Mouse (Mus musculus): Measurements from ENCODE around the gene Elf2.
"Not testable (repeated sequence)": the region's sequence is repeated elsewhere in the genome, so short reads cannot be mapped to it uniquely, and the experiment has no call there.

The Elf2 gene

DNA sequence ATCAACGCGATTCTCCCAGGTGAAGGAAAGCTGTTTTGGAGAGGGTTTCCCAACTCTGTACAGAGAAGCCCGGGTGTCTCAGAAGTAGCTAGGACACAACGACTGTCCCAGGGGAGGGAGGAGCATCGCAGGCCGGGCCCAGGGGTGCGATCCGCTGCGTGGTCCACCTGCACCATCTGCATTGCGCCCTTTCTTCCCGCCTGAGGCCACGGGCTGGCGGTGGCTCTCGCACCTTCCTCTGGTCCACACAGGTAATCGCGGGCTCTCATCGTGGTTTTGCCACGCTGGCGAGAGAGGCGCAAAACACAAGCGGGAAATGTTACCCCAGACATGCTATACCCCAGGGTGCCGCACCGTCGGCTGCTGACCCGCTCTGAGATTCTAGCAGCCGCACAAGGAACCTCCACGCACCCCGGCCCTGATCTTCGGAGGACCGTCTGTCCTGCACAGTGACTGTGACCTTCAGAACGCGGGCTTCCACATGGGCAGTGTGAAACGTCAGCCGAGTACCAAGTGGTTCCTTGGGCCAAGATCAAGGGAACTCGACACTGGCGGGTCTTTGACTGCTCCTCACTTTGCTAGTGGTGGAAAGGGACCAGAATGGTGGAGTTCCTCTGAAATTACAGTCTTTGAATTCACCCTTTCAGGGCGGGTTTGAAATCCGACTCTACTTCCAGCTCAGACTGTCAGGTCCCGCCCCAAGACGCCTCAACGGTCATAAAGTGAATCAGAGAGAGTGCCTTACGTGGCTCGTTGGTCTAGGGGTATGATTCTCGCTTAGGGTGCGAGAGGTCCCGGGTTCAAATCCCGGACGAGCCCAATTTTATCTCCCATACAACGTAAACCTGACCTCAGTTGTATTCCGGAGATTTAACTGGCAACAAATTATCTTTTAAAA, 18.4 kb upstream of the Elf2 start:
- DNase-seq: peak; percentile 52 to 74

DNA sequence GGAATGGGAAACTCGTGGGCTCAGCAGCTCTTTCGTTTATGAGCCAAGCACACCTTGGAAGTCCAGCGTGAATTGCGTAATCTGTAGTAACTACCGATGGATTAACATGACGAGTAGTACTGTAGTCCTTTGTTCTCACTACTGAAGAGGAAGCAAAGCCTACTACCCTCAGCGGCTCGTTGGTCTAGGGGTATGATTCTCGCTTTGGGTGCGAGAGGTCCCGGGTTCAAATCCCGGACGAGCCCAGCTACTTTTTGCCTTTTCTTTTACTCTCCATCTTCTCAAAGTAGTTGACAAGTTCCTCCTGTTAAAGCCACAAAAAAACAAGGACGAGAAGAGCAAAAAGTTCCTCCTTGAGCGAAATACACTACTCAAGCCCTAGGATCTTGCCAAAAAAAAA, 17.7 kb upstream of the Elf2 start:
- peak; percentile 44 to 66 for DNase-seq

DNA sequence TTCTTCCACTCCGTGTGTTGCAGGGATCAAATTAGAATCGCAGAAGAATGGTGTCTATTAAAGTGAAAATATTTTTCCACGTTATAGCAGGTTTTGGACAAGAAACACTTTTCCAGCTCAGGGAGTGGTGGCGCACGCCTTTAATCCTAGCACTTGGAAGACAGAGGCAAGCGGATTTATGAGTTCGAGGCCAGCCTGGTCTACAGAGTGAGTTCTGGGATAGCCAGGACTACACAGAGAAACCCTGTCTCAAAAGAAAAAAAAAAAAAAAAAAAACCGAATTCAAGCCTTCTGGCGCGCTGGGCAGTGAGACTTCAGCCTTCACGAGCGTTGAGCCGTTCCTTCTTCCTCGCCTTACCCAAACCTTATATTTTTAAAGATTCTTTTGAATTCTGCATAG, 17.2 kb upstream of the Elf2 start:
- no peak for DNase-seq

DNA sequence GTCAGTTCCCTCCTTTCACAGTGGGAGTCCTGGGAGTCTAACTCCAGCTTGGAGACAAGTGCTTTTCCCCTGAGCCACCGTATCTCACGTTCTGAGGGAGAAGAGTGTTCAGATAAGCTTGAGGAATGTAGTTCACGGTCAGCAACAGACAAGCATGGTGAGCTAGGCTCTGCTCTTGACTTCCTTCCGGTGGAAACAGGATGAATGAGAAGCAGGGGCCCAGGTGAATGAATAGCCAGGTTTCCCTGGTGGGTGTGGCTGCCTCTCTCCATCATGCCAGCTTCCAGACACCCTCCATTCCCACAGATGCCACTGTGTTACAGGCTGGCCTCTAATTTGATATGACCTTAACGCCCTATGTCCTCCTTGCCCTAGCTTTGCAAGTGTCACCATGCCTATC, 16.6 kb upstream of the Elf2 start:
- no peak for DNase-seq

DNA sequence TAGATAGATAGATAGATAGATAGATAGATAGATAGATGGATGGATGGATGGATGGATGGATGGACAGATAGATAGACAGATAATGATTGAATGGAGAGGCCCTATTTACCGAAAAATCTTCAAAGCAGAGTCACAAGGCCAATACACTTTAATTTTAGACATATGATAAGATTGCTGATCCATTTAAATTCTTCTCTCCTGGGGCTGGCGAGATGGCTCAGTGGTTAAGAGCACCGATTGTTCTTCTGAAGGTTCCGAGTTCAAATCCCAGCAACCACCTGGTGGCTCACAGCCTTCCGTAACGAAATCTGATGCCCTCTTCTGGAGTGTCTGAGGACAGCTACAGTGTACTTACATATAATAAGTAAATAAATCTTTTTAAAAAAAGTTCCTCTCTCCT, 14.5 kb upstream of the Elf2 start:
- not testable (repeated sequence) for DNase-seq

DNA sequence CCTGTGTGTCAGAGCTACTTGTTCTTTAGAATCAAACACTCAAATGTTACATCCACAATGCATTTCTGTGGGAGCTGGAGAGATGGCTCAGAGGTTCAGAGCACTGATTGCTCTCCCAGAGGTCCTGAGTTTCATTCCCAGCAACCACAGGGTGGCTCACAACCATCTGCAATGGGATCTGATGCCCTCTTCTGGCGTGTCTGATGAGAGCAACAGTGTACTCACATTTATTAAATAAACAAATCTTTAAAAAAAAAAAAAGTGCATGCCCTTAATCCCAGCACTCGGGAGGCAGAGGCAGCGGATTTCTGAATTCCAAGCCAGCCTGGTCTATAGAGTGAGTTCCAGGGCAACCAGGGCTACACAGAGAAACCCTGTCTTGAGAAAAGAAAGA, 13.6 kb upstream of the Elf2 start:
- no peak for DNase-seq

DNA sequence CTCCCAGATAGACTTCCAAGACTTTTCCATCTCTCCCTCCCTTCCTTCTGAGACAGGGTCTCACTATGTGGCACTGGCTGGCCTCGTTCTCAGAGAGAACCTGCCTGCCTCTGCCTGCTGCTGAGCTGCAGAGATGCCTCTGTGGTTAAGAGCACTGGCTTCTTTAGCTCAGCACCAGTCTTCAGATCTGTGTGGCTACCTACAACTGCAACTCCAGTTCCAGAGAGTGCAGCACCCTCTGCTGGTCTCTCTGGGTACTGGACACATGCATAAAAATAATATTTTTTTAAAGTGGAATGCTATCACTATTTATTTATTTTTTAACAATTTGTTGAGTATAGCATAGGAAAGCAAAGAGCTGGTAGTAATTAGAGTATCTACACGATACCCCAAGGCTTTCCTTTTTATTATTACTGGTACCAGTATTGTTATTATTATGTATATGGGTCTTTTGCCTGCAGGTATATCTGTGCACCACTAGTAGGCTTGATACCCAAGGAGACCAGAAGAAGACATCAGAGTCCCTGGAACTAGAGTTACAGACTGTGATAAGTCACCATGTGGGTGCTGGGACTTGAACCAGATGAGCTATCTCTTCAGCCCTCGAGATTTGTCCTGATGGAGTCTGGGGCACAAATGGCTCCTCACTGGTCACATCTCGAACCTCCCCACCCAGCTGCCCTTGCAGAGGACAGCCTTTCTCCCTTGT, 13.0 kb upstream of the Elf2 start:
- DNase-seq: no peak

DNA sequence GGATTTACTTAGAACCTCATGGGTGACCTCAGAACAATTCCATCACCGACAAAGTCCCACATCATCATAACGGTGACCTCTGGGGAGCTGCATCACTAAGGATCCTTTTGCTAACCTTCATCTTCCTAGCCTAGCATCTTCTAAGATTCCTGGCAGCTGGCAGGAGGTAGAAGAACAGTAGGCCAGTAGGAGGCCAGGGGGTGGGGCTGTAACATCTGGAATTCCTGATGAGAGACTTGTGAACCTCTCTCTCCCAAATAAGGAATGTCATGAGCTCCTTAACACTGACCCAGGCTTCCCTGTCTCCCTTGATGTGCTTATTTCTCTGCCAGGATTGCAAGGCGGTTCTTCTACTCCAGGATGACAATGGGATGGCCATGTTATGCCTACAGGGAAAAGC, 10.3 kb upstream of the Elf2 start:
- DNase-seq: no peak

DNA sequence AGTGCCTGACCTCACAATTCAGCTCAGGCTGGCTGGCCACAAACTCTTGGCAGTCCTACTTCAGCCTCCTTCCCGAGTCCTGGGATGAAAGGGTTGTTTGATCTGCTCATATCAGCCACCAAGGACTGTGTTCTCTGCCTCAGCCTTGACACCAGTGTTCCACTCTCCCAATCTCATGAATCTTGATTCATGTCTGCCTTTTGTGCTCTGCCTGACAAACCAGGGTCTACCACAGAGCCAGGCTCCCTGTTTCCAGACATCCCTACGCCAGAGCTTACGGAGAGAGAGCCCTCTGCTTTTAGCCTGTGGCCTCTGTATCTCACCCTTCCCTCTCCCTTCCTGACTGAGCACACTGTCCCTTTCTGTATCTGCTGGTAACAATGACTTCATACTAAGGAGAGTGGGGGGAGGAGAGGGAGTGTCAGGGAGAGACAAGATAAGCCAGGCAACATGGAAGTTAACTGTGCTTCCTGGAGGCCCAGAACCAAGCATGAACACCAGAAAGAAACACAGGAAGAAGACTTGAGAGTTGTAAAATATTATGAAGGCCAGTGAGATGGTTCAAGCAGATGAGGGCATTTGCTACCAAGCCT, 8.3 kb upstream of the Elf2 start:
- DNase-seq: no peak

DNA sequence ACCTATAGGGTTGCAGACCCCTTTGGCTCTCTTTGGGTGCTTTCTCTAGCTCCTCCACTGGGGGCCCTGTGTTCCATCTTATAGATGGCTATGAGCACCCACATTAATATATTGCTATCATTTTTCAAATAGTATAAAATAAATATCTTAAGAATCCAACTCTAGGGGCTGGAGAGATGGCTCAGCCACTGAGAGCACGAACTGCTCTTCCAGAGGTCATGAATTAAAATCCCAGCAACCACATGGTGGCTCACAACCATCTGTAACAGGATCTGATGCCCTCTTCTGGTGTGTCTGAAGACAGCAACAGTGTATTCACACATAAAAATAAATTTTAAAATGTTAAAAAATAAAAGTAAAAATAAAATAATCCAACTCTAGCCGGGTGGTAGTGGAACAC, 4.6 kb upstream of the Elf2 start:
- not testable (repeated sequence) for DNase-seq

DNA sequence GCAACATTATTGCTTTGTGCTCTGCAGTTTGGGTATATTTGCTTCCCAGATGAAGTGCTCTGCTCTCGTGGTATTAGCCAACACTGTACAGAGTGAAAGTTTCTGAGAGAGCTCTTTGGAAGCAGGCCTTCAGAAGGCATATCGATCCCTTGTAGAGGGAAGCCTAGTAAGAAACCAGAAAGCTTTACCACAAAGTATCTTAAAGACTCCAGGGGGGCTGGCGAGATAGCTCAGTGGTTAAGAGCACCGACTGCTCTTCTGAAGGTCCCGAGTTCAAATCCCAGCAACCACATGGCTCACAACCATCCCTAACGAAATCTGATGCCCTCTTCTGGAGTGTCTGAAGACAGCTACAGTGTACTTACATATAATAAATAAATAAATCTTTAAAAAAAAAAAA, 3.7 kb upstream of the Elf2 start:
- DNase-seq: not testable (repeated sequence)

DNA sequence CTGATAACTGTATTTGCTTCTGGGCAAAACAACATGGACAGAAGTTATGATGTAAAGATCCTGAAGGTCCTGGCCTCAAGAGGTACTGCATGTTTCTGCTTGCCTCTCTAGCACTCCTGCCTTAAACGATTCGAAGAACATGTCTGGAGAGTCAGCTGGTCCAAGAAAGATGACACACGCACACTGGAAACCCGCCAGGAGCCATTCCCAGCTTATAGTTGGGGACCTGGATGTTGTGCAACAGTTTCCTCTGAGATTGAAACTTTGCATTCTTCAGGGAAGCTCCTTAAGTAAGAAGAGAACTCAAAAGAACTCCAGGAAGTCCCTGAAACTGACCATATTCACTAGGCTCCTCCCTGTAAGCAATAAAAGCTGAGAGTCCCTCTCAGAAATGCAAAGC, 2.8 kb upstream of the Elf2 start:
- DNase-seq: no peak

DNA sequence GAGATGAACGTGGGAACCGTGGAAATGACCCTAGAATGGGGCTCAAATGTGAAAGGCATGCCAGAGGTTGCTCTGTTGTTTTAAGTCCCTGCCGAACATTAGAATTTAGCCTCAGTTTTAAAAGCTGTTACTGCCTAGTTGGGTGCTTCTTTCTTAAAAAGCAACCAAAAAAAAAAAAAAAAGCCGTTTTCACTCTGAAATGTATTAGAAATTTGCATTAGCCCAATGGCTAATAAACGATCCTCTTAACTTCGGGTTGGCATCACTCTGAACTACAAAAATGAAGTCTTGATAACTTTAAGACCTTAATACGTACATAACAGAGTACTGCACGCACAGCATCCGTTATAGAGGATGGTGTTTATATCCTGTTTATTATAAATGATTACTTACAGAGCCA, 1.7 kb upstream of the Elf2 start:
- no peak for DNase-seq

DNA sequence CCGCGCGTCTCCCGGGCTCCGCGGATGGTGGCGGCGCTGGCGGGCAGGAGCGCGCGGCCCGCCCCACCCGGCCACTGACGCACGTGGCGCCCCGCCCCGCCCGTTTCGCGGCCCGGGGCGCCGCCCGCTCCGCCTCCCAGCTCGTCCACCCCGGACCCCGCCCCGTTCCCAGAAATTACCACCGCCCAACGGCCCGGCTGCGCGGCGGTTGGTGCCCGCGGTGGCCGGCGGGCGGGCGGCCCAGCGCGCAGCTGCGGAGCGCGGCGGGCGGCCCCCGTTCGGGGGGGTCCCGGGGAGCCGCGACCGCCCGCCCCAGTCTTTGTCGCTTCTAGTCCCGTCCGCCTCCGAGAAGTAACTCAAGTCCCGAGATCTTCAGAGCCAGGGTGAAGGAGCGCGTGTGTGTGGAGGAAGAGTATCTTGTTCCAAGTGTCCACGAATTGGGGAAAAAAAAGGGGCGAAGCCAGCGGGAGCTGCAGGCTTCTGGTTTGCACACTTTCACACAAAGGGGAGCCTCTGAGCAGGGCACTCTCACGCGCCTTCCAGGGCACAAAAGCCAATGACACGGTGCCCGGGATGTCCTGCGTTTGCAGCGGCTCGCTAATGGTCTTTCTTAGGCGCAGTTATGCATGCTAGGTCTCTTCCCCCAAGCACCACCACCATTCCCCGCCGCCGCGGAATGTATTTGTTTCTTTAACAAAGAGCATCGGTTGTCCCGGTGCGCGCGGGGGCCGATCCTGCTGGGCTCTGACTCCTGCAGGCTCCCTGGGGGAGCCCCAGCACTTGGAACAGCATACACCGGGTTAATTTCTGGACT, 1.0 kb upstream of the Elf2 start:
- peak; percentile 61 to 63 for DNase-seq

DNA sequence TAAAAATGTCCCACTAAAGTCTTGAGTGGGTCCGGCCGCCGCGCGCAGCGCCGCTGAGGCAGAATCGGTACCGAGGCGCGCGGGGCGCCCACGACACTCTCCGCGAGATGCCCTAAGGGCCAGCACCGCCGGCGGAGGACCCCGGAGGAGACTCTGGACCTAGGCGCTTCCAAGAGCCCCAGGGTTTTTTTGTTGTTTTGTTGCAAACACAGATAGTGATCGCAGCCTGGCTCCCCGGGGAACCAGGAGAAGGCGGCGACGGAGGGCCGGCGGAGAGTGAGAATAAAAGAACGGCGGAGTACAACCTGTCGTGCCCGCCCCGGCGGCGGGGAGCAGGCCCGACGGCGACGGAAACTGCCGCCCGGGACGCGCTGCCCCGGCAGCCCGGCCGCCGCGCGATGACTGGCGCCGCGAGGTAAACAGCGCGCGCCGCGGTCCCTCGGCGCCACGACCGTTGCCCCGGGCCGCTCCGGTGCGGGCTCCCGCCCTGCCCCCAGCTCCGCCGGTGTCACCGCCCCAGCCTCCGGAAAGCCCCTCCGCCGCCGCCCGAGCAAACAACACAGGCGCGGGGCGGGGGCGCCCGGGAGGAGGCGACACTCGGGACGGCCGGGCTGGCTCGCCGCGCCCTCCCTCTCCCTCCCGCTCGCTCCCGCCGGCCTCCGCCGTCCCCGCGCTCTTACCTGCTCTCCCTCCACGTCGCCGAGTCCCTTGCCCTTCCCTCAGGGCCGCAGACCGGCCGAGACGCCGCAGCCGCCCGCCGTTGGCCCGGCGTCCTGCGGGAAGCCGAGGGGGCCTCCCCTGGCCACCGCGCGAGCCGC, 520 bp downstream of the Elf2 start:
- DNase-seq: peak; percentile 51 to 54

DNA sequence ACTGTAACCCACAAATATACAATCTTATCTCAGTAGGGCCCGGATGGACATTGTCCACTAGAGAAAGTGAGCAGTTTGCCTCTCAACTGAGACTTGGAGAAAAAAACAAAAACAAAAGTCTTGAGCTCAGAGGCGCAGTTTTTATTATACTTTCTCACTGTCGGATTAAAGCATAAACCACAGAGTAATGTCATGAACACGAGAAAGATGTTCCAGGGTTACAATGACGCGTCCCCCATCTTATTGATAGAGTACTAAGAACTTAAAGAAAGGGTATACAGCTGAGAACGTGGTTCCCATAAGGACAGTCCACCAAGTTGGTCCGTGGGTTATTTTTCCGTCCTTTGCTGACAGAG, 1.1 kb downstream of the Elf2 start:
- no peak for DNase-seq

DNA sequence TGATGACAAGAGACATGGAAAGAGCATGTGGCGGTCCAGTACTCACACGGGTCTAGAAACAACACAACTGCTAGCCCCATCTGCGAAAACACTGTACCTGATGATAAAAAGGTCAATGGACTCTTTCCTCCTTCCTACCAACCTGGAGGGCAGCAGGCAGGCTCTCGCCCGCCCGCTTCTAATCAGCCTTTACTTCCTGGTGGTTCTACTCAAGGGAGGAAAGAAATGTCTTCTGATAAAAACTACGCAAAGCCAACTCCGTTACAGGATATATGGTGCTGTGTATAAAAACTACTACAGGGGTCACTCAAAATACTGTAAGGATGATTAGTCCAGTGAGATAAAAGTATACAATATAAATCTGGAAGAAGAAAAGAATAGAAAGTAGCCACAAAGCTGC, 5.1 kb downstream of the Elf2 start:
- no peak for DNase-seq

DNA sequence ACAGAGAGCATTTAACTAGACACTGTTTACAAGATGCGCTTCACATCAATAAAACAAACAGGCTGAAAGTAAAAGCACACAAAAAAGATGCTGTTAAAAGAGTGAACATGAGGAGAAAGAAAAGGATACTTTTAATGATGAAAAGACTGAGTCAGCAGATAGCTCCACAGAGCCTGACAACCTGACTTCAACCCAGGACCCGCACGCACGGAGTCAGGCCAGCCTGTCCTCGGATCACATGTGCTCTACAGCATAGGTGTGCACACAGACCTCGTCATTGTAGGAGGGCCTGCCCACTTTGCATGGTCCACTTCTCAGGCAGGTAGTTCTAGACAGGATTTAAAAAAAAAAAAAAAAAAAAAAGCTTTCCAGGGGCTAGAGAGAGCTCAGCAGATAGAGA, 6.5 kb downstream of the Elf2 start:
- DNase-seq: no peak

DNA sequence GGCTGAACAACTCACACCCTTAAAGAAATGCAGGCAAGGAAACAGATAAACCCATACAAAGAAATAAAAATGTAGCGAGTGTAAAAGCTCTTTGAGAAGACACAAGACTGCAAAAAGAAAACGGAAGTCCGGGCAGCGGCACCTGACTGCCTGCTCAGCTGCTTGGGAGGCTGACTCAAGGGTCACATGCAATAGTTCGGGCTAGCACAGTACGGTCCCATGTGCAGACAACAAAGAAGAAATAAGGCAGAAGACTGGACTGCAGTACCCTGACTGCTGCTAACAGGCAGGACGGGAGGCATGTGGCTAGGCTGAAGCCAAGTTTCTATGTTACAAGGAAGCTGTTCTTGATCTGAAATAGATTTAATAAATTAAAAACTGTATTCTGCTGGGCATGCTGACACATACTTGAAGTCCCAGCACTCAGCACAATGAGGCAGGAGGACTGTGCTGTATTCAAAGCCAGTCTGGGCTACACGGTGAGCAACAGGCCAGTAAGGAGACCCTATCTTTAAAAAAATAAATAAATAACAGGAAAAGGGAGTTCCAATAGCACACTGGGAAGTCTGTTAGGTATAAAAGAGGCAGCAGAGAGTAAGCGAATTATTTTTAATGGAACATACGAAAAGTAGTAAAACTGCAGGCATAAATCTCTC, 7.1 kb downstream of the Elf2 start:
- DNase-seq: peak; percentile 32 to 50

DNA sequence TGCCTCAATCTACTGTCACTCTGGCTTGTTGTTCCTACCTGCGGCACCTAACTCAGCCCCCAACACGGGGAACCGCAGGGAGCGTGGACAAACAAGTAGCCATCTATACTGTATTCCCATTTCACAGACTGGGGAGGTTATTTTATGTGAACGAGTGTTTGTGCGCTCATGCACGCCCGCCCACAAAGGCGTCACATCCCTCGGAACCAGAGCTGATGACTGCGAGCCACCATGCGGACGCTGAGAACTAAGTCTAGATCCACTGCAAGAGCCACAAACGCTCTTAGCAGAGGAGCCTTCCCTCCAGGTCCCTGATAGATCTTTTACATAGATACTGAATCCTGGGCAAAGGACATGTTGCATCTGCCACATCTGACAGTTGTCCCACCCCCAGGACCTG, 10.4 kb downstream of the Elf2 start:
- DNase-seq: no peak

DNA sequence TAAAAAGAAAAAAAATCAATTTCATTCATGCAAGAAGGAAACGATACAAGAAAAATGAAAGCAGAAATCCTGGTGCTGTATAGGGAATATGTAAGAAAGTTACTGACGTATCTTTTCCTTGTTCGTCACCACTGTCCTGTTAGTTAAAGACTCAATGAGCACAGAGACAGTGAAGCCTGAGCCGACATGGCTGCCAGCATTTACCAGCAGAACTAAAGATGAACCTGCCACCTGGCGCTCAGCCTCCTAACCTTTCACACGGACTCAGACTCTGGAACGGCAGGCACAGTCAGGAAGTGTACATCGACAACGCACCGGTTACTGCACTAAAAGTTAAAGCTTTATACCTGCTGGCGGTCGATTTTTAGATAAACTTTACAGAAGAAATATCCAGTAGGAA, 11.9 kb downstream of the Elf2 start:
- no peak for DNase-seq

DNA sequence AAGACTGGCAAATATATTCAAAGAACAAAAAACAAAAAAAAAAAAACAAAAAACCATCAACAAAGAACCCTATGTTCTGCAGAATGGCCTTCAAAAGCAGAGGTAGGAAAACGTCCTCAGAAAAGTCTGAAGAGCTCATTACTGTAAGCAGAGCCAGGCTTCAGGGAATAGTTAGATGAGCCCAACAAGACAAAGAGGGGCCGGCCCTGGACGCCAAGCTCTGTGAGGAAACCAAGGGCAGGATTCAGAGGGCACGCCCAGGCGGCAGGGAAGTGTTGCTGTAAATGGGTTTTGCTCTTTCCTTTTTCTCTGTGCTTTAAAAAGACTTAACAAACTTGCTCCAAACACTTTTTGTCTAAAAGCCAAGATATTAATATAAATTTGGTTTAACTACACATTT, 12.6 kb downstream of the Elf2 start:
- DNase-seq: no peak

Data from thymus, adult 18-20 months (tissue).